Mouse (Mus musculus) stomach, embryonic 16.5 days (tissue): Measurements from ENCODE around the gene Zfp369. TPM values are rescaled to one million over a fixed set of nuclear protein-coding genes. Genes with fewer than 3 reads are reported as not detected.
"Not testable (repeated sequence)": the region's sequence is repeated elsewhere in the genome, so short reads cannot be mapped to it uniquely, and the experiment has no call there.

ENCODE experiments used
- ATAC-seq: fragments of 200-750 bp; cut with Nextera tagmentation; 2 replicates; pipeline ENCODE4 v1.8.0; 2017; ENCODE audit warnings: moderate number of reproducible peaks, moderate TSS enrichment; ENCODE audit not compliant: insufficient read depth, low FRiP score
- H3K27ac ChIP-seq: fragments of 300-500 bp; sonication (generic); 2 replicates; pipeline ENCODE4 v1.5.1; 2014; ENCODE audit warnings: low read length
- H3K27me3 ChIP-seq: fragments of 300-500 bp; sonication (generic); 2 replicates; pipeline ENCODE4 v1.6.1; 2014; ENCODE audit warnings: low read length, control low read depth, mixed read lengths; ENCODE audit not compliant: control insufficient read depth, insufficient read depth
- H3K36me3 ChIP-seq: fragments of 300-500 bp; sonication (generic); 2 replicates; pipeline ENCODE4 v1.6.1; 2014; ENCODE audit warnings: low read length; ENCODE audit not compliant: control insufficient read depth, insufficient read depth
- H3K4me1 ChIP-seq: fragments of 300-500 bp; sonication (generic); 2 replicates; pipeline ENCODE4 v1.6.1; 2014; ENCODE audit warnings: low read length, control low read depth, mixed read lengths; ENCODE audit not compliant: control insufficient read depth, insufficient read depth
- H3K4me2 ChIP-seq: fragments of 300-500 bp; sonication (generic); 2 replicates; pipeline ENCODE4 v1.6.1; 2014; ENCODE audit warnings: low read depth, low read length, mixed read lengths
- H3K4me3 ChIP-seq: fragments of 300-500 bp; sonication (generic); replicated peaks from 2 replicates; pipeline ENCODE4 v1.5.1; 2014; ENCODE audit warnings: mild to moderate bottlenecking, low read length
- H3K9ac ChIP-seq: fragments of 300-500 bp; sonication (generic); 2 replicates; pipeline ENCODE4 v1.6.1; 2014; ENCODE audit warnings: low read length
- H3K9me3 ChIP-seq: fragments of 300-500 bp; sonication (generic); replicated peaks from 2 replicates; pipeline ENCODE4 v1.6.1; 2016; ENCODE audit warnings: low read length, control low read depth; ENCODE audit not compliant: control insufficient read depth
- WGBS: fragments of 180-500 bp; shearing (Covaris S2); extraction: QIAGEN DNeasy Blood & Tissue Kit; methylation state at CpG from one replicate; pipeline ENCODE4 v1.1.7; 2014; 5-methylcytosine and 5-hydroxymethylcytosine counted together
- polyA plus RNA-seq: library from polyadenylated mRNA; unstranded; fragments of >200 nt; fragmentation: Nextera tagmentation; extraction: Ambion mirVana; gene quantifications from 2 replicates; pipeline ENCODE4 v1.2.1, GENCODE M21; 2015

The Zfp369 gene
- polyA plus RNA-seq, 1 experiment from 2014 or later = 12.1 TPM

DNA sequence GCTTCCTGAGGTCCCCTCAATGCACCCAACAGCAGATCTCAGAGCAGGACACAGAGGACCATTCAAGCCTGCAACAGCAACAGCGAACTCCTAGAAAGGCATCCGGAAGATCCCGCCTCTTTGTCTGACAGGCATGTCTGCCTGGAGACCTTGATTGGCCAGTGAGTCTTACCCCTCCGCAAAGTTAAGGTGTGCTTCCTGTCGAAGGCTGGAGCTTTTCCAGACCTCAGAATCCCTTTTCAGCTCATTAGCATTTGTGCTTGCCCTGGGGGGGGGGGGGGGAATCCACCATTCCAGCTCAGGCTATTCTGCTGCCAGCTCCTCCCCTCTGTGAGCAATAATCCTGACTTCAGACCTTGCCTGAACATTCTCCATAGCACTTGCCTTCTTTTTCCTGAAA is 69.9 kb downstream of the Zfp369 start:
- not testable (repeated sequence) for ATAC-seq, H3K27me3 ChIP-seq, H3K4me3 ChIP-seq, H3K27ac ChIP-seq, H3K9me3 ChIP-seq, H3K36me3 ChIP-seq, H3K9ac ChIP-seq, H3K4me1 ChIP-seq, H3K4me2 ChIP-seq
- WGBS = 49% methylated on average over 5 of the region's 5 CpGs

DNA sequence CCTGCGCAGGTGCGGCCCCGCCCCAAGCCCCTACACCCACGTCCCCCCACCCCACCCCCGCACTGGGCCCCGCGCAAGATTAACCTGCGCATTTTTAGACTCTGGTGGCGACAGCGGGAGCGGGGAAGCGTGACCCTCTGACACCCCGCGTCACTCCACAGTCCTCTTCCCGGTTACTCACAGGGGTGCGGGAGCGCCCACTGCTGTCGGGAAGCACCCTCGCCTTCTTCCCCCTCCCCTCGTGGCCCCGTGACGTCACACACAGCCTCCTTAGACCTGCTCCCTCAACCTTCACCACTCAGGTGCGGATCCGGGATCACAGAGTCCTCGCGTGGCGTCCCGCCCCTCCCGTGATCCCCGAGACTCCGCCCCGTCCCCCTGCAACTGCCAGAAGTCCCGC is 73.2 kb downstream of the Zfp369 start:
- H3K9ac ChIP-seq, H3K27me3 ChIP-seq, H3K27ac ChIP-seq, H3K9me3 ChIP-seq, H3K4me3 ChIP-seq, H3K36me3 ChIP-seq, H3K4me1 ChIP-seq, ATAC-seq: not testable (repeated sequence)
- peak overlapping the region; percentile 35 for H3K4me2 ChIP-seq
- WGBS = 8% methylated on average over 24 of the region's 33 CpGs

Other genes starting within 250 kb of the Zfp369 start
- not detected in 2 replicates for gene Spata31d1c, start 245.8 kb upstream of the Zfp369 start, polyA plus RNA-seq
- not detected in 2 replicates for gene Prss47, start 226.1 kb upstream of the Zfp369 start, polyA plus RNA-seq
- gene Mfsd14b, start 165.8 kb upstream of the Zfp369 start, polyA plus RNA-seq = 49.1 and 51.7 TPM in 2 replicates
- gene Olfr465-ps1, start 140.7 kb upstream of the Zfp369 start, polyA plus RNA-seq = not detected in 2 replicates
- gene Olfr466, start 128.6 kb upstream of the Zfp369 start, polyA plus RNA-seq = not detected in 2 replicates
- gene Nlrp4f, start 72.8 kb upstream of the Zfp369 start, polyA plus RNA-seq = not detected in 2 replicates
- gene Gm10775, start 19.3 kb upstream of the Zfp369 start, polyA plus RNA-seq = not detected in 2 replicates
- gene Gm10139, start 233.9 kb downstream of the Zfp369 start, polyA plus RNA-seq = not detected in 2 replicates